Mouse (Mus musculus) CH12.LX (cell line): ENCODE measurements around the gene Ap2a1. TPM values are rescaled to one million over a fixed set of nuclear protein-coding genes. Genes with fewer than 3 reads are reported as not detected.

Experiments
- DNase-seq: peaks from one replicate; pipeline ENCODE4 v3.0.0-alpha.2; 2013; ENCODE audit errors: extremely low read depth
- H3K27ac ChIP-seq: 2 replicates; pipeline ENCODE4 v1.5.1; 2012; ENCODE audit warnings: low read depth, mild to moderate bottlenecking, control low read depth, moderate library complexity; ENCODE audit not compliant: insufficient read depth
- H3K27me3 ChIP-seq: replicated peaks from 2 replicates; pipeline ENCODE3; 2012; ENCODE audit warnings: inconsistent platforms
- H3K36me3 ChIP-seq, 2 experiments: replicated peaks in 1 of 2; 2 replicates each; pipeline versions ENCODE3 to v1.6.1; 2012; ENCODE audit warnings: inconsistent platforms in 1 of 2, low read length in 1 of 2, mild to moderate bottlenecking in 1 of 2, mixed read lengths in 1 of 2, moderate library complexity in 1 of 2; ENCODE audit not compliant: control insufficient read depth in 1 of 2, insufficient read depth in 1 of 2
- H3K4me1 ChIP-seq, 2 experiments: 2 replicates each; pipeline ENCODE4 v1.6.1; 2012; ENCODE audit warnings: inconsistent platforms in 1 of 2, moderate library complexity in 1 of 2; ENCODE audit not compliant: insufficient read depth in 2 of 2, control insufficient read depth in 1 of 2
- H3K4me2 ChIP-seq: 2 replicates; pipeline ENCODE4 v1.6.1; 2012; ENCODE audit warnings: low read depth, mild to moderate bottlenecking, control low read depth; ENCODE audit not compliant: poor library complexity, insufficient read depth, severe bottlenecking
- H3K4me3 ChIP-seq, 3 experiments: fragments of 150-350 bp in 1 of 3; sonication (generic) in 1 of 3; replicated peaks in 1 of 3; 2 replicates each; pipeline versions ENCODE3 to v1.5.1; 2011 to 2012; ENCODE audit warnings: low read depth in 2 of 3, low read length in 2 of 3, mild to moderate bottlenecking in 2 of 3, moderate library complexity in 2 of 3, control low read depth in 1 of 3, improper control_type of control experiment in 1 of 3, inconsistent platforms in 1 of 3, mixed read lengths in 1 of 3; ENCODE audit not compliant: poor library complexity in 1 of 3
- H3K79me2 ChIP-seq: replicated peaks from 2 replicates; pipeline ENCODE4 v1.6.1; 2012; ENCODE audit warnings: mild to moderate bottlenecking, moderate library complexity; ENCODE audit not compliant: control insufficient read depth, poor library complexity, insufficient read depth, severe bottlenecking; ENCODE audit errors: extremely low read depth
- H3K9ac ChIP-seq: 2 replicates; pipeline ENCODE4 v1.6.1; 2012; ENCODE audit warnings: low read depth, mild to moderate bottlenecking, control low read depth, moderate library complexity; ENCODE audit not compliant: insufficient read depth
- H3K9me3 ChIP-seq: replicated peaks from 2 replicates; pipeline ENCODE3; 2012; ENCODE audit warnings: low read length, inconsistent platforms, mixed read lengths
- CHD2 ChIP-seq: IDR thresholded peaks from 2 replicates; pipeline ENCODE4 v1.6.1; 2011; ENCODE audit warnings: low read length, improper control_type of control experiment
- CTCF ChIP-seq, 2 experiments: IDR thresholded peaks in 1 of 2; conservative IDR thresholded peaks in 1 of 2; 2 replicates each; pipeline ENCODE4 v1.5.1; 2011 to 2012; ENCODE audit warnings: low read depth in 2 of 2, low read length in 2 of 2, improper control_type of control experiment in 1 of 2, inconsistent platforms in 1 of 2, mild to moderate bottlenecking in 1 of 2, moderate library complexity in 1 of 2
- ELF1 ChIP-seq: IDR thresholded peaks from 2 replicates; pipeline ENCODE4 v1.6.1; 2014; ENCODE audit warnings: low read depth, mild to moderate bottlenecking, inconsistent platforms, low read length, improper control_type of control experiment
- ETS1 ChIP-seq: conservative IDR thresholded peaks from 2 replicates; pipeline ENCODE4 v1.6.1; 2012; ENCODE audit warnings: low read depth, mild to moderate bottlenecking, inconsistent platforms, low read length, improper control_type of control experiment, moderate library complexity
- GABPA ChIP-seq: IDR thresholded peaks from 2 replicates; pipeline ENCODE4 v1.6.1; 2012; ENCODE audit warnings: low read depth, low read length, improper control_type of control experiment, inconsistent platforms; ENCODE audit not compliant: insufficient replicate concordance
- HCFC1 ChIP-seq: IDR thresholded peaks from 2 replicates; pipeline ENCODE4 v1.6.1; 2012; ENCODE audit warnings: low read depth, mild to moderate bottlenecking, inconsistent platforms, low read length, improper control_type of control experiment
- IRF4 ChIP-seq: IDR thresholded peaks from 2 replicates; pipeline ENCODE4 v1.6.1; 2014; ENCODE audit warnings: low read depth, mild to moderate bottlenecking, inconsistent platforms, low read length, improper control_type of control experiment
- JUND ChIP-seq: conservative IDR thresholded peaks from 2 replicates; pipeline ENCODE4 v1.6.1; 2011; ENCODE audit warnings: low read depth, low read length, improper control_type of control experiment
- MAFK ChIP-seq: IDR thresholded peaks from 2 replicates; pipeline ENCODE4 v1.6.1; 2011; ENCODE audit warnings: low read length, improper control_type of control experiment; ENCODE audit not compliant: insufficient replicate concordance
- MAZ ChIP-seq: IDR thresholded peaks from 2 replicates; pipeline ENCODE4 v1.6.1; 2012; ENCODE audit warnings: low read depth, mild to moderate bottlenecking, inconsistent platforms, low read length, improper control_type of control experiment, moderate library complexity
- MYC ChIP-seq: IDR thresholded peaks from 2 replicates; pipeline ENCODE4 v1.6.1; 2011; ENCODE audit warnings: low read depth, mild to moderate bottlenecking, improper control_type of control experiment, low read length
- NELFE ChIP-seq: IDR thresholded peaks from 2 replicates; pipeline ENCODE4 v1.6.1; 2011; ENCODE audit warnings: low read depth, low read length, improper control_type of control experiment
- NRF1 ChIP-seq: IDR thresholded peaks from 2 replicates; pipeline ENCODE4 v1.6.1; 2014; ENCODE audit warnings: low read depth, mild to moderate bottlenecking, inconsistent platforms, low read length, improper control_type of control experiment, moderate library complexity
- SIN3A ChIP-seq: IDR thresholded peaks from 2 replicates; pipeline ENCODE4 v1.6.1; 2012; ENCODE audit warnings: low read length, improper control_type of control experiment, inconsistent platforms
- SMC3 ChIP-seq: IDR thresholded peaks from 2 replicates; pipeline ENCODE4 v1.6.1; 2011; ENCODE audit warnings: low read depth, low read length, improper control_type of control experiment
- TBP ChIP-seq: conservative IDR thresholded peaks from 2 replicates; pipeline ENCODE4 v1.6.1; 2011; ENCODE audit warnings: low read depth, low read length, improper control_type of control experiment
- TCF12 ChIP-seq: IDR thresholded peaks from 2 replicates; pipeline ENCODE4 v1.6.1; 2014; ENCODE audit warnings: low read depth, mild to moderate bottlenecking, inconsistent platforms, low read length, improper control_type of control experiment
- USF1 ChIP-seq: IDR thresholded peaks from 2 replicates; pipeline ENCODE4 v1.6.1; 2014; ENCODE audit warnings: low read depth, mild to moderate bottlenecking, inconsistent platforms, low read length, improper control_type of control experiment
- USF2 ChIP-seq: conservative IDR thresholded peaks from 2 replicates; pipeline ENCODE4 v1.6.1; 2011; ENCODE audit warnings: low read depth, low read length, improper control_type of control experiment
- dilution Hi-C: fragments of 300-500 bp; cut with MboI; formaldehyde crosslinking; loops from 2 replicates; pipeline ENCODE4 v1.14.3; 2020; ENCODE audit warnings: low sequenced_read_pairs; ENCODE audit not compliant: extremely low pct_unique_long_range_greater_than_20kb, extremely low pct_ligation_motif_present
- in situ Hi-C: fragments of 300-500 bp; cut with MboI; formaldehyde crosslinking; loops from 3 replicates; pipeline ENCODE4 v1.14.3; 2019; ENCODE audit warnings: low sequenced_read_pairs, low pct_ligation_motif_present, low pct_unique_long_range_greater_than_20kb, mixed read lengths
- polyA plus RNA-seq: library from polyadenylated mRNA; unstranded; fragments of >175 nt; gene quantifications from 2 replicates; pipeline ENCODE4 v1.2.1, GENCODE M21; 2012; ENCODE audit warnings: low read depth; ENCODE audit not compliant: insufficient read length
- total RNA-seq, 2 experiments: library from RNA; depleted of rRNA; stranded (reverse); fragments of 300-350 nt in 1 of 2; fragments of >200 nt in 1 of 2; gene quantifications; 2 replicates each; pipeline ENCODE4 v1.2.3; 2012 to 2014

Gene Ap2a1
- total and polyA plus RNA-seq, 3 experiments: 35.7 to 61.1 (median 56.3) TPM

GRCm38 (mm10) chr7:44916191-44916590 lies 13.1 kb downstream of the Ap2a1 start:
- TF ChIP-seq ELF1 (no peak), IRF4 (no peak), MAFK (no peak), CTCF (conservative IDR thresholded peaks at IDR 0.05 in 1 of 2, IDR thresholded peaks at IDR 0.05 in 1 of 2; ENCODE audit: low read depth in 2 of 2, low read length in 2 of 2) (no peak), SMC3 (no peak), JUND (no peak), CHD2 (no peak), NELFE (no peak), NRF1 (no peak), SIN3A (no peak), MAZ (no peak), USF1 (no peak), MYC (no peak), GABPA (no peak), TBP (no peak), USF2 (no peak), TCF12 (no peak), HCFC1 (no peak), ETS1 (no peak)
- no peak overlapping the region for H3K4me3 ChIP-seq
- H3K27me3 ChIP-seq: no peaks in the 10 kb centered on the region
- H3K9ac ChIP-seq: no peak overlapping the region
- H3K9me3 ChIP-seq: no peaks in the 10 kb centered on the region
- peaks cover 28 to 86% of the 10 kb centered on the region in 2 experiments for H3K36me3 ChIP-seq
- H3K4me1 ChIP-seq: peaks cover 0 to 3% of the 10 kb centered on the region in 2 experiments; a peak in 1 of 4 replicates
- dilution Hi-C loops (no loop called here), in situ Hi-C loops (no loop called here)
- H3K27ac ChIP-seq: no peak overlapping the region
- no peaks in the 10 kb centered on the region for H3K79me2 ChIP-seq
- no peak overlapping the region for H3K4me2 ChIP-seq
- no peak for DNase-seq

DNA sequence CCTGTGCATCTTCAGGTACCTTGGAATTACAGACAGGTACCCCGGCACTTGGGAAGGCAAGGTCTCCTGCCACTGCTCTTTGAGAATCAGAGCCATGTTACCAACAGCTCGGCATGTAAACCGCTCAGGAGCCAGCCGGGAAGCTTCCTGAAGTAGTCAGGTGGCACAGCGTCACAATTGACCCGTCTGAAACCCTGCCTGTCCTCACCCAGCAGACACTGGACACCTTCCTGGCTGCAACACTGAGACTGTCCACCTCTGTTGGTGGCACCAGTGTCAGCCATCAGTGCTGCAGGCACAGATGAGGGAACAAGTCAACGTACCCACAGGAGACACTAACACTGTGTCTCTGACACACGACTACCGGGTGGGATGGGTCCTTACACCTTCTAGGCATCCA lies 14.0 kb downstream of the Ap2a1 start:
- no peak for TF ChIP-seq MAZ
- H3K9me3 ChIP-seq: no peaks in the 10 kb centered on the region
- H3K9ac ChIP-seq: no peak overlapping the region
- dilution Hi-C loops: no loop called here
- peaks cover 0 to 3% of the 10 kb centered on the region in 2 experiments; a peak in 1 of 4 replicates for H3K4me1 ChIP-seq
- no peak overlapping the region for H3K4me2 ChIP-seq
- in situ Hi-C loops: no loop called here
- H3K36me3 ChIP-seq: peaks cover 37 to 89% of the 10 kb centered on the region in 2 experiments
- no peak overlapping the region for H3K4me3 ChIP-seq
- no peak overlapping the region for H3K27ac ChIP-seq
- no peaks in the 10 kb centered on the region for H3K27me3 ChIP-seq
- H3K79me2 ChIP-seq: no peaks in the 10 kb centered on the region
- DNase-seq: no peak
